Mouse (Mus musculus) midbrain, embryonic 10.5 days (tissue): ENCODE results near the gene Irf2. TPM values are rescaled to one million over a fixed set of nuclear protein-coding genes. Genes with fewer than 3 reads are reported as not detected.
"Not testable (repeated sequence)": the region's sequence is repeated elsewhere in the genome, so short reads cannot be mapped to it uniquely, and the experiment has no call there.

Experiments used
- DNase-seq: peaks from one replicate; pipeline ENCODE4 v3.0.0-alpha.2; 2017; ENCODE audit warnings: low spot score
- H3K27ac ChIP-seq: fragments of 300-500 bp; sonication (generic); replicated peaks from 2 replicates; pipeline ENCODE4 v1.5.1; 2016; ENCODE audit warnings: mild to moderate bottlenecking
- H3K27me3 ChIP-seq: fragments of 300-500 bp; sonication (generic); 2 replicates; pipeline ENCODE4 v1.6.1; 2016; ENCODE audit warnings: low read depth, mild to moderate bottlenecking; ENCODE audit not compliant: poor library complexity, severe bottlenecking
- H3K36me3 ChIP-seq: fragments of 300-500 bp; sonication (generic); 2 replicates; pipeline ENCODE4 v1.6.1; 2016; ENCODE audit warnings: mild to moderate bottlenecking, moderate library complexity
- H3K4me1 ChIP-seq: fragments of 300-500 bp; sonication (generic); 2 replicates; pipeline ENCODE4 v1.6.1; 2016
- H3K4me3 ChIP-seq: fragments of 300-500 bp; sonication (generic); 2 replicates; pipeline ENCODE4 v1.5.1; 2016; ENCODE audit warnings: mild to moderate bottlenecking, moderate library complexity
- H3K9me3 ChIP-seq: fragments of 300-500 bp; sonication (generic); replicated peaks from 2 replicates; pipeline ENCODE4 v1.6.1; 2016; ENCODE audit warnings: mild to moderate bottlenecking
- WGBS: fragments of 180-500 bp; shearing (Covaris S2); methylation state at CpG from one replicate; pipeline ENCODE4 v1.1.7; 2016; 5-methylcytosine and 5-hydroxymethylcytosine counted together
- polyA plus RNA-seq: library from polyadenylated mRNA; unstranded; fragments of >200 nt; fragmentation: Nextera tagmentation; extraction: Ambion mirVana; gene quantifications from 2 replicates; pipeline ENCODE4 v1.2.1, GENCODE M21; 2016

The Irf2 gene
- polyA plus RNA-seq, 1 experiment from 2014 or later: 7.4 TPM

DNA sequence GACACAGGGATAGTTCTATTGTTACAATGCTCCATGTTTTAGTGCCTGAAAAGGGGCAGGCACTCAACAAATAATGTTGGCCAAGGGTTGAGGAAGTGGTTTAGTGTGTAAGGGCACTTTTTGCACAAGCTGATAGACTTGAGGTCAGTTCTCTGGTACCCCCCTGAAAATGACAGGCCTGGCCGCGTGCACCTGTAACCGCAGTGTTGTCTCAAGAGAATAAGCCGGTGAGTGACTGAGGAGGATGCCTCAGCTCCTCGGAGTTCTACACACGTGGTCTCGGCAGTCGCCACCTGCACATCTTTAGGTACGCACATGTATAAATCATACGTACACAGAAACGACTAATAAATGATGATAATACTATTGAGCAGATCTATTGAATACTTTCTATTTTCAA lies 26.4 kb upstream of the Irf2 start:
- H3K27ac ChIP-seq: no peak overlapping the region
- 92% methylated on average over 11 of the region's 11 CpGs for WGBS
- no peaks in the 10 kb centered on the region for H3K27me3 ChIP-seq
- no peak overlapping the region for H3K4me3 ChIP-seq
- no peak for DNase-seq
- H3K4me1 ChIP-seq: 0 out of 2 replicates have a peak, but pooled peaks cover 8% of the 10 kb centered on the region
- no peaks in the 10 kb centered on the region for H3K36me3 ChIP-seq
- H3K9me3 ChIP-seq: no peaks in the 10 kb centered on the region

DNA sequence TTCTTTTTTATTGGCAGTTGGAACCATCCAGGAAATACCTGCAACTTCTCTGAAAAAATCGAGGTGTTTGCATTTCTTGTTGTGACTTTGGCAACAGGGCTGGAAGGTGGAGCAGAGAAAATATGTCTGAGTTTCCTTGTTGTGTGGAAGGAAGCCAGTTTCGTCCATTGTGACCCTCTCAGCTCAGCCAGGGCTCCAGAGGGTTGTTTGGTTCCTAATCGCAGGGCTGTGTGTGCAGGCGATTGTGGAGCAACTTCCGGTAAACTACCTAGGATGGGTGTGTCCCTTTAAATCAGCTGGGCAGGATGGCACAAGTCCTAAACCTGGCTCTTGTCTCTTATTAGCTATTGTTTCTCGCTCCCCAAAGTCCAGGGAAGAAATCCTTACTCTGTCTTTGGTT lies 25.7 kb upstream of the Irf2 start:
- no peaks in the 10 kb centered on the region for H3K36me3 ChIP-seq
- DNase-seq: no peak
- no peaks in the 10 kb centered on the region for H3K9me3 ChIP-seq
- no peaks in the 10 kb centered on the region for H3K27me3 ChIP-seq
- H3K4me1 ChIP-seq: 0 out of 2 replicates have a peak, but pooled peaks cover 8% of the 10 kb centered on the region
- no peak overlapping the region for H3K27ac ChIP-seq
- 76% methylated on average over 6 of the region's 6 CpGs for WGBS
- H3K4me3 ChIP-seq: no peak overlapping the region

DNA sequence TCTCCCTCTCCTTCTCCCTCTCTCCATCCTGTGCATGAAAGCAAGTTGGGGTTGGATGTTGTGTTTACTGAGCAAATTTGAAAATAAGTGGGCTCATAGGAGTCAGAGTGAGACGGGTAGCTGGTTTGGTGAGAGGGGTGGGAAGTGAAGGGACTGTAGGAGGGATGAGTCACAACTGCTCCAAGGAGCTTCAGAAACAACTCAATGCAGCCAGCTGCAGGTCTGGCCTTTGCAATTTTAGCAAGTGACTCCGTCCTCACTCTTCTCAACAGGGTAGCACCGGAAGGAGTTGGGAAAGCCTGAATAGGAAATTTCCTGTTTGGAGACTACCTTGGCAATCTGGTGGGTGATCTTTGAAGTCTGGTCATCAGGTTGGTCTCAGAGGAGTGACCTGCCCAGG lies 25.1 kb upstream of the Irf2 start:
- Histone ChIP-seq H3K4me1 (0 out of 2 replicates have a peak, but pooled peaks cover 8% of the 10 kb centered on the region), H3K27ac (no peak overlapping the region), H3K4me3 (no peak overlapping the region), H3K36me3 (no peaks in the 10 kb centered on the region), H3K27me3 (no peaks in the 10 kb centered on the region), H3K9me3 (no peaks in the 10 kb centered on the region)
- 80% methylated on average over 3 of the region's 3 CpGs for WGBS
- no peak for DNase-seq

DNA sequence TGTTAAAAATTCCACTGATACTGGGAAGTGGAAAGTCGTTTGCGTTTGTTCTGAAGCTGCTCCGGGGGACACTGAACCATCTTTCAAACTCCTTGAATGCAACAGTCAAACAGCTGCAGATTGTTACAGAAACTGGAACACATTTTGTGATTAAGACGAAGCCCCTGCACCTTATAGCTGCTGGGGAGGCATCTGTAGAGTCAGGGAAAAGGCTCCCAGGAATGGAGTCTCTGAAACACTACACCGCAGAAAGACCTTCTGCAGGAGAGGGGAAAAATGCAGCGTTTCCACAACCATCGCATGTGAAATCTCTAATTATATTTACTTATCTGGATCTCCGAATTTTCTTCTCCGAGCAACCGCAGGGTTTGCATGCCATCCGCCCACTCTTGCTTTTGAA lies 23.1 kb upstream of the Irf2 start:
- no peaks in the 10 kb centered on the region for H3K36me3 ChIP-seq
- H3K27me3 ChIP-seq: 0 out of 2 replicates have a peak, but pooled peaks cover 2% of the 10 kb centered on the region
- no peak for DNase-seq
- WGBS: 56% methylated on average over 11 of the region's 11 CpGs
- H3K4me1 ChIP-seq: 0 out of 2 replicates have a peak, but pooled peaks cover 8% of the 10 kb centered on the region
- no peak overlapping the region for H3K4me3 ChIP-seq
- no peaks in the 10 kb centered on the region for H3K9me3 ChIP-seq
- H3K27ac ChIP-seq: no peak overlapping the region

DNA sequence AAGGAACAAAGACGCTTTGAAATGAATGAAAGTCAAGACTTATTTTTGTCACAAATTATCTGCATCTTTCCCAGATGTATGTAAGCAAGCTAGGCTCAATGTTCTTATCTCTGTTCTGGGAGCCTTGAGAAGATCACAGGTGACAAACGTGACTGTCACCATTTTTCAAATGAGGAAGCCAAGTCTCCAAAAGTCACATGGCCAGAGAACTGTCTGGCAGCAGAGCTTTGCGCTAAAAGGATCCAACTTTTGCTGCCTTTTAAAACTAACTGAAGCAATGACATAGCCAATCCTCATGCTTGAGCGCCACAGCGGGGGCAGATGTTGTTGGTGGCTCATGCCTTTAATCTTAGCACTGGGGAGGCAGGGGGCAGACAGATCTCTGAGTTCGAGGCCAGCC lies 22.4 kb upstream of the Irf2 start:
- Histone ChIP-seq H3K4me3 (no peak overlapping the region), H3K36me3 (no peaks in the 10 kb centered on the region), H3K27ac (no peak overlapping the region), H3K4me1 (0 out of 2 replicates have a peak, but pooled peaks cover 8% of the 10 kb centered on the region), H3K27me3 (0 out of 2 replicates have a peak, but pooled peaks cover 4% of the 10 kb centered on the region), H3K9me3 (no peaks in the 10 kb centered on the region)
- 70% methylated on average over 6 of the region's 6 CpGs for WGBS
- no peak for DNase-seq

DNA sequence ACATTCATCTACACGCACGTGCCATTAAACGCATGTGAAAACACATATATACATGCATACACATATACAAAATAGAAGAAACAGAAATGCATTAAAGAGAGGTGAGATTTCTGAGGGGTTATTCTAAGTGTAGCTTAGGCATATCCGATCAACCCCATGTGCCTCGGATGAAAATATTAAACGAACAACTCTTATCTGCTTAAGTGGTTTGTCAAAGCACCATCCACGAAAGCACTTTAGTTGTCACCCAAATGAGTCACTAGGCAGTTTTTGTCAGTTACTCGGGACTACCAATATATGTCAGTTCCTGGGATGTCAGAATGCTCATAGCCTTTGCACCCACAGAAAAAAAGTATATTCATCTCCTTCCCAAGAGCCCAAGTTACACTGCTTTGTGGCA lies 21.2 kb upstream of the Irf2 start:
- H3K36me3 ChIP-seq: no peaks in the 10 kb centered on the region
- no peak overlapping the region for H3K27ac ChIP-seq
- 0 out of 2 replicates have a peak, but pooled peaks cover 8% of the 10 kb centered on the region for H3K4me1 ChIP-seq
- 0 out of 2 replicates have a peak, but pooled peaks cover 4% of the 10 kb centered on the region for H3K27me3 ChIP-seq
- no peak overlapping the region for H3K4me3 ChIP-seq
- H3K9me3 ChIP-seq: no peaks in the 10 kb centered on the region
- WGBS: 95% methylated on average over 8 of the region's 8 CpGs
- DNase-seq: no peak

DNA sequence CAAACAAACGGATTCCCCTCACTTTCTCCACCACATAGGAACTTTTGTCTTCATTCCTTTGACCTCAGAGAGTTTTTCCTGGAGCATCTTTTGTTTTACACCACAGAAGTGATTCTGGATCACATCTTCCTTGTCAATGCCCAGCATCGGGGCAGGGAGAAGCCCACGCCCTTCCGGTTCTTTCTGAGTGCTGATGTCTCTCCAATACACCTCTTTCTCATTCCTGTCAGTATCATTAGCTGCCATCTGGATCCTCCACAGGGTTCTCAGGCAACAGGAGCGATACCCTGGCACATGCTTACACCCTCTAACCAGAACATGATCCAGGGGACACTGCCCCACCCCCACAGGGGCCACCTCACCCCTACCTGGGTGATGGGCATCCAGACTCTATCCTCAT lies 20.8 kb upstream of the Irf2 start:
- 0 out of 2 replicates have a peak, but pooled peaks cover 4% of the 10 kb centered on the region for H3K27me3 ChIP-seq
- H3K4me3 ChIP-seq: no peak overlapping the region
- no peaks in the 10 kb centered on the region for H3K9me3 ChIP-seq
- no peaks in the 10 kb centered on the region for H3K36me3 ChIP-seq
- H3K27ac ChIP-seq: no peak overlapping the region
- 93% methylated on average over 5 of the region's 5 CpGs for WGBS
- 0 out of 2 replicates have a peak, but pooled peaks cover 8% of the 10 kb centered on the region for H3K4me1 ChIP-seq
- no peak for DNase-seq

DNA sequence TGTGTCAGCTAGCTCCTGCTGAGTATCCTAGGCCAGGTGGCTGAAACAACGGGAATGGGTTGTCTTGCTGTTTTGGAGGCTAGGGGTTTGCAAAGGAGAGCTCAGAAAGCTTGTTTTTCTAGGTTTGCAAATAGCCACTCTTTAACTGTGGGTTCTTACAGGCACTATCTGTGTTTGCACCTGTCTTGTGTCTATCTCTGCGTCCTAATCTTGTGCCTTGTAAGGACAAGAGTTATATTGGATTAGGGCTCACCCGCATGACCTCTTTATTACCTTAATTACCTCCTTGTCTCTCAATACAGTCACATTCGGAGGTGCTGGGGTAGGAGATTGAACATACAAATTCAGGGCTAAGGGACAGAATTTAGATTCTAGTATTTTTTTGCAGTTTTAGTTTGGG lies 18.9 kb upstream of the Irf2 start:
- H3K9me3 ChIP-seq: no peaks in the 10 kb centered on the region
- no peak for DNase-seq
- no peak overlapping the region for H3K27ac ChIP-seq
- WGBS: 73% methylated on average over 4 of the region's 4 CpGs
- no peak overlapping the region for H3K4me3 ChIP-seq
- no peaks in the 10 kb centered on the region for H3K36me3 ChIP-seq
- 0 out of 2 replicates have a peak, but pooled peaks cover 4% of the 10 kb centered on the region for H3K27me3 ChIP-seq
- H3K4me1 ChIP-seq: 0 out of 2 replicates have a peak, but pooled peaks cover 8% of the 10 kb centered on the region

DNA sequence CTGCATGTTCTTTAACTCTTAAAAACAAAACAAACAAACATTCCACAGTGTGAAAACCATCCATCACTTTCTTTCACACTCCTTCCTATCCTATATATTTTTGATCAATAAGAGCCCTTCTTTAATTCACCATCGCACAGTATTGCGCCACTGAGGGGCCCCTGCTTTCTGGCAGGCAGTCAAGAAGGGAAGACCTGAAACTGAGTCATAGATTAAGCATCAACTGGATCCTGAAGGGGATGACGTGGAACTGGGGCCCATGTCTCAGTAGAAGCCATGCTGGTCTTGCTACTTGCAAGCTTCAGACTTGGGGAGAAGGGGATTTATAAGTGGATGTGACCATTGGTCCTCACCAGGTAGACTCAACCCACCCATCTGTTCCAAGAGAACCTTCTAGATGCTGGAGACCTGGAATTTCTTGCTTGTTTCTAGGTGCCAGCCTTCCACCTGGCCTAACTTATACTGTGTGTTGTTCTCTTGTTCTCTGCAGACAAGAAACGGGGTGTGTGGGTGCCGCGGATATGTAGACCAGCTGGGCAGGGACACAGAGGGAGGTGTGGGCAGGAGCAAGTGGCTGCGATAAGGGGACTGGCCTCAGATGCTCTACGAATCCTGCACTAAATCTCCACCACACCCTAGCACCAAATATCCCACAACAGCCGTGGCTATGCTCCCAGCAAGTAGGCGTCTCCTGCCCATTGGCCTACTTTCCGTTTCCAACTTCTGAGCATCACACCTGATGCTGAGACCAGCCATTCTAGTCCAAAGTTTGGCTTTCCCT lies 18.3 kb upstream of the Irf2 start:
- Histone ChIP-seq H3K9me3 (no peaks in the 10 kb centered on the region), H3K36me3 (no peaks in the 10 kb centered on the region), H3K27ac (no peak overlapping the region), H3K4me3 (no peak overlapping the region), H3K27me3 (0 out of 2 replicates have a peak, but pooled peaks cover 4% of the 10 kb centered on the region), H3K4me1 (0 out of 2 replicates have a peak, but pooled peaks cover 5% of the 10 kb centered on the region)
- no peak for DNase-seq
- 89% methylated on average over 11 of the region's 11 CpGs for WGBS

DNA sequence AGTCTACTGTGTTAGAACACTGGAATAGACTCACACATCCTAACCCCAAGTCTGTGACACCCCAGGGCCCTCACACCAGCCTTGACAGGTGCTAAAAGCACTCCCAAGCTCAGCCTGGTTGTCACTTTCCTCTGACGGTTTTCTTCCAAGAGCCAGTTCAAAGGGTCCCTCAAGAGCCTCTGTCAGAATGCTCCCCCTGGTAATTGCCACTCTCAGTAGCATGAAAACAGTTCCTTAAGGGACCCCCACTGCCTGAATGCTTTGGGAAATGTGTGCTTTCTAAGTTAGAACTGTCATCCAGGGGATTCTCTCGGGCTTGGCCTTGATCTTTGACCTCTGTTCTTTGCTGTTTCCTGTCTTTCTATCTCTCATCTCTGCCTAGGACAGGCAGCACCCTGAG lies 17.0 kb upstream of the Irf2 start:
- 0 out of 2 replicates have a peak, but pooled peaks cover 4% of the 10 kb centered on the region for H3K27me3 ChIP-seq
- DNase-seq: no peak
- H3K9me3 ChIP-seq: no peaks in the 10 kb centered on the region
- no peak overlapping the region for H3K4me3 ChIP-seq
- no peaks in the 10 kb centered on the region for H3K4me1 ChIP-seq
- no peak overlapping the region for H3K27ac ChIP-seq
- no peaks in the 10 kb centered on the region for H3K36me3 ChIP-seq
- WGBS: 48% methylated on average over 2 of the region's 2 CpGs

DNA sequence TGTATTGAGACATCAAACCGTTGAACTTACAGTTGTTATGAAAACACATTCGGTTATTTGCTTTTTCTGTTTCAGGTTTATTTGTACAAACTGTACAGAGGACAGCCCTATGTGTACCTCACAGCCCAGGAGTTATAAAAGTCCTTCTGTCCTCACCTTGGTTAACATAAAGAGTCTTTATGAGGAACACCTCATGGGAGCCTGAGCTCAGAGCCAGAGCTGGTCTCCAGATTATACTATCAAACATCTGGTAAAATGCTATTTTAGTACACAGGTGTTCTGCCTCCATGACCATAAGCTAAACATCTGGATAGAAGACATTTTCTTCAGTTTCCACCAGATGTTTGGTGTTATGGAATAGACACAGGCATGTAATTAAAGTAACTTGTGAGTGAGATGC lies 13.1 kb upstream of the Irf2 start:
- WGBS: 94% methylated on average over 2 of the region's 2 CpGs
- Histone ChIP-seq H3K27ac (no peak overlapping the region), H3K27me3 (0 out of 2 replicates have a peak, but pooled peaks cover 3% of the 10 kb centered on the region), H3K4me1 (no peaks in the 10 kb centered on the region), H3K36me3 (no peaks in the 10 kb centered on the region), H3K4me3 (no peak overlapping the region), H3K9me3 (no peaks in the 10 kb centered on the region)
- no peak for DNase-seq

DNA sequence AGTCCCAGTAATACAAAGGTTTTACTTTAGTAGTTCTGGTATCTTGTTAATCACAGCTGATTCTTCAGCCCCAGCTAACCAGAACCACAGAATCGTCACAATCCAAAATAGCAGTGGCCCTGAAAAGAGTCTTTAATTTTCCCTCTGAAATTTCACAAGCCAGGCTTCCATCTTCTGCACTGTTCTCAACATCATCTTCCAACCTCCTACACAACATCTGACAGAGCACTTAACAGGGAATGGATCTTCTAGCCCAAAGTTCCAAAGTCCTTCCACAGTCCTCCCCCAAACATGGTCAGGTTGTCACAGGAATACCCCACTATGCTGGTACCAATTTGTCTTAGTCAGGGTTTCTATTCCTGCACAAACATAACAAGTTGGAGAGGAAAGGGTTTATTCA lies 9.9 kb upstream of the Irf2 start:
- not testable (repeated sequence) for H3K9me3 ChIP-seq, H3K36me3 ChIP-seq, H3K27ac ChIP-seq, DNase-seq, H3K27me3 ChIP-seq, H3K4me3 ChIP-seq, H3K4me1 ChIP-seq
- WGBS: 90% methylated on average over 1 of the region's 1 CpGs

DNA sequence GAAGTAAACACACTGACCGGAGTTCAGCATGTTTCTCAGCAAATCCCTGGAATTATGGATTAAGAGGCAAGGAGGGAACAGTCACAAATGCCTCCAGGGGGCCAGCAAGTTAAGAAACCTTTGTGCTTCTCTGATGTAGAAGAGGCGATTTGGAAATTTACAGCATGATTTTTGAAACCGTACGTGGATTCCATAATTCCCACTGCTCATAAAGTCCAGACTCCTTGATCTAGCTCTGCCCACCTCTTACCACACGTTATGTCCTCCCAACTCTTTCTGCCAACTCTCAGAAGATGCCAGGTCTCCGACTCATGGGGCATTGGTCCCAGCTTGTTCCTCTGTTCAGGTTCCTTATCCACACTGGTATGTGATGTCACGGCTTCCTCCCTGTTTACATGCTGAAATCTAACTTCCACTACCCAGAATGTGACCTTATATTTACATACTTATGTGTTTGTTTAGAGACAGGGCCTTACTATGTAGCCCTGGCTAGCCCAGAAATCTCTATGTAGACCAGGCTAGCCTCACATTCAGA lies 7.1 kb upstream of the Irf2 start:
- WGBS: 89% methylated on average over 7 of the region's 7 CpGs
- no peak for DNase-seq
- H3K4me3 ChIP-seq: no peak overlapping the region
- H3K27ac ChIP-seq: no peak overlapping the region
- 0 out of 2 replicates have a peak, but pooled peaks cover 4% of the 10 kb centered on the region for H3K36me3 ChIP-seq
- no peaks in the 10 kb centered on the region for H3K27me3 ChIP-seq
- H3K9me3 ChIP-seq: peaks cover 7% of the 10 kb centered on the region; the same call in 1 of the 2 replicates
- H3K4me1 ChIP-seq: no peaks in the 10 kb centered on the region
